Mouse (Mus musculus) erythroblast, embryonic 14.5 days (primary cell): ENCODE data around the gene Slc27a5.

Experiments
- GATA1 ChIP-seq: IDR thresholded peaks from 2 replicates; pipeline ENCODE4 v1.6.1; 2012; ENCODE audit warnings: low read length, inconsistent platforms, mixed read lengths
- TAL1 ChIP-seq: IDR thresholded peaks from 3 replicates; pipeline ENCODE4 v1.6.1; 2012; ENCODE audit warnings: low read length, inconsistent platforms, mixed read lengths

DNA sequence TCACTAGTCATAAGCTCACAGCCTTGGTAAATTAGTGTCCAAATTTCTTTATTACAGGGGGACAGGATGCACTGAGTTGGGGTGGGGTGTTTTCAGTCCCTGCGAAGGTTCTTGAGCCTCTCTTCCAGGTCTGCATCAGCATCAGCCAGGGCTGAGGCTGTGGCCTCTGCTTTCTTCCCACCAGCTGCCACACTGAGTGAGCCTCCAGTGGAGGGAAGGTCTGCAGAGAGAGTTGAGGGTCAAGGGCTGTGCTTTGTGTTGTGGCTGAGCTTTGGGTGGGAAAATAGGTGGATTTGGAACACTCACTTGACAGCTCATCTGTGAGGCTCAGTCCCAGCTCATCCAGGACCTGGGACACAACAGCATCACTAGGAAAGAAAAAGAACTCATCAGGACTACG lies 34.0 kb upstream of the Slc27a5 start:
- TF ChIP-seq GATA1: no peak
- TF ChIP-seq TAL1: no peak
